Mouse (Mus musculus) CD4-positive, CD25-positive, alpha-beta regulatory T cell, adult 2 months (primary cell): ENCODE results near the gene Slc4a8.
A peak's percentile ranks its signal among the peaks of the same experiment; 100 is the strongest.
"Not testable (repeated sequence)": the region's sequence is repeated elsewhere in the genome, so short reads cannot be mapped to it uniquely, and the experiment has no call there.

Source experiments
- DNase-seq: peaks from one replicate; pipeline ENCODE4 v3.0.0-alpha.2; 2012; ENCODE audit warnings: low read depth, low spot score

Slc4a8 gene

GRCm38 (mm10) chr15:100772685-100773084 lies 11.1 kb downstream of the Slc4a8 start:
- peak; percentile 23 for DNase-seq

GRCm38 (mm10) chr15:100773859-100774258 lies 12.3 kb downstream of the Slc4a8 start:
- DNase-seq: not testable (repeated sequence)

- DNase-seq: no peak
Measured at GRCm38 (mm10) chr15:100775189-100776166, 13.9 kb downstream of the Slc4a8 start.

DNA sequence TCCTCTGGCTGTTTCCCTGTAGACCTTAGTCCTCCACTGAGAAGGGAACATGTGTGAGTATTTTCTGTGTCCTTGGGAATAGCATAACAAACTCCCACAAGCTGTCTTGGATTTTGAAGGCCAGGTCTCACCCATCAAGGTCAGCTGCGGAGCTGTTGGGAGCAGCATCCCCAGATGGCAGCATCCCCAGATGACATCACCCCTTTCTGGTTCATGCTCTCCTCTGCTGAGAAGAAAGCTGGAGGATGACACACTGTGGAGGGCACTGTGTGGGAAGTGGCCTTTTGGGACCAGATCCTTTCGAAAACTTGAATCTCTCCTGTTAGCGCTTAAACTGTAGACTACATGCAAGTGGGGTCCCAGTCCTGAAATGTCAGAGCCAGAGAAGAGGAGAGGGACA lies 14.9 kb downstream of the Slc4a8 start:
- DNase-seq: no peak

DNA sequence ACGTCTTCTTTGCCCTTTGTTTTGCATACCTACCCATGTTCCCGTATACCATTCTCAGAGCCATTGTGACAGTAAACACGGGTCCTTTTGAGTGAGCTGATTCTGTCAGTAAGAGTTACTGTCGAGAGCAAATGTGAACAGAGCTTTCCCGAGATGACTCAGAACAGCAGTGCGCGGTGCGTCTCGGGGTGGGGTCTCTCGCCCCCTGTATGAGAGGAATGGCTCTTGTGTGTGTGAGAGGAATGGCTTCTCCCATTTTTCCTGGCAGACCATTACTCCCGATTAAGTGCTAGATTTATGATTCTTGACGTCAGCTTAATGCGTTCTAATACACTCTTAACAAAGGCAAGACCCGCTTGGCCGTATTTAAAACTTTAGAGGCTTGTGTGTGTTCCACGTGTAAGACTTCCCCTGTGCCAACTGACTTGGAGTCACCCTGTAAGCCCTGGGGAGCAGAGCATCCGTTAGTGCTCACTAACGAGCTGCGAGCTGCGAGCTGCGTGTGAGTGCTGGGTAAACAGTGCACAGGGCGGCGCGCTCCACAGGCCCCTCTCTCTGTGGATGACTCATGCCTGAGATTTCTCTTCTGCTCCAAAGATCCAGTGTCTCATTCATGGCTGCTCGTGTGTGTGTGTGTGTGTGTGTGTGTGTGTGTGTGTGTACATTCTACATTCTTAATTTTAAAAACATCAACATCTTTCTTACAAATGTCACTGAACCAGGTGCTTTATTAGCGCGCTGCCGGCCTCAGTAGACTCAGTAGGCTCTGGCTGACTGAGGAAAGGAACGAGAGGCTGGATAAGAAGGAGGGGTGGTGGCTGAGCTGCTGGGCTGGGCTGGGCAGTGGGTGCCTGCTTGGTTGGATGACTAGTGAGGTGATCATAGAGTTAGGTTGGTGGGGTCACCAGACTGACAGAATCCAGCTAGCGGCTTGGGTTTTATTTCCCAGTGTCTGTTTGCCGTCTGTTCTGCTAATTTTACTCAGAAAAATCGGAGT lies 15.8 kb downstream of the Slc4a8 start:
- no peak for DNase-seq

GRCm38 (mm10) chr15:100779896-100780295 lies 18.3 kb downstream of the Slc4a8 start:
- no peak for DNase-seq

DNA sequence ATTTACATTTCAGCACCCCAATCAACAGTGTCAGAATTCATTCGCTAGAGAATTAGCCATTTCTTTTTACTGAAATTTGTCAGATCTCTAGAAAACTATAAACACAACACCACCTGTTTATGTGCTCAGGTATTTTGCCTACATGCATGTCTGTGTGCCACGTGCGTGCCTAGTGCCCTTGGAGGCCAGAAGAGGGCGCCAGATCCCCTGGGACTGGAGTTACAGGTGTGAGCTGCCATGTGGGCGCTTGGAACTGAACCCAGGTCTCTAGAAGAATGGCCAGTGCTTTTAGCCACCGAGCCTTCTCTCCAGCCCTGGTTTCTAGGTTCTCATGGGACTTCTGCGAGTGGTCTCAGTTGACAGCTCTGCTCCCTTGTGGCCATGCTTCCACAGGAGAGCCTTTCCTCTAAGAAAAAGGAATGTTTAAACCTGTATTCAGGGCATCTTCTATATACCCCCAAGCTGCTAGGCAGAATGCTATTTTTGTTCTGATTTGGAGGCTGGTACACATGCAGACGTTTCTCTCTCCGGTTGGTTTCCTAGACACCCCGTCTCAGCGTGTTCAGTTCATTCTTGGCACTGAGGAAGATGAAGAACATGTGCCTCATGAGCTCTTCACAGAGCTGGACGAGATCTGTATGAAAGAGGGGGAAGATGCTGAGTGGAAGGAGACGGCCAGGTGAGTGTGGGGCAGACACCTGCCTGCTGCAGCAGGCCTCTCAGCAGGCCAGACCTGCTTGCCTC lies 21.9 kb downstream of the Slc4a8 start:
- DNase-seq: peak; percentile 13

DNA sequence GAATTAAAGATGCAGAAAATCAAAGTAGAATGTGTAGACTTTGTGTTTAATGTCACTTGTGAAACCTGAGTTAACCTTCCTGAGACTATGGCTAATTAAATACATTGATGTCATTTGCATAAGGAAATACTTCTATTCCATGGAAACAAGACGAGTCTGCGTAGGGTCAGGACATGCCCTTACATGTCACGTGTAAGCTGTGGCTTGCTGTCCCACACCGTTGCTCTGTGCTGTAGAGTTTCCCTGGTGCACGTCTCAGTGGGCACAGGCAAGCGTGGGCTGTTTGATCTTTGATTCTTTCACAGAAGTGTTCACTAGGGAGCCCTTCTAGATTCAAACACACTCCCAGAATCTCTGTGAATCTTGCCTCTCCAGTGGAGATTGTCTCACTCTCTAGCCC lies 28.7 kb downstream of the Slc4a8 start:
- no peak for DNase-seq

DNA sequence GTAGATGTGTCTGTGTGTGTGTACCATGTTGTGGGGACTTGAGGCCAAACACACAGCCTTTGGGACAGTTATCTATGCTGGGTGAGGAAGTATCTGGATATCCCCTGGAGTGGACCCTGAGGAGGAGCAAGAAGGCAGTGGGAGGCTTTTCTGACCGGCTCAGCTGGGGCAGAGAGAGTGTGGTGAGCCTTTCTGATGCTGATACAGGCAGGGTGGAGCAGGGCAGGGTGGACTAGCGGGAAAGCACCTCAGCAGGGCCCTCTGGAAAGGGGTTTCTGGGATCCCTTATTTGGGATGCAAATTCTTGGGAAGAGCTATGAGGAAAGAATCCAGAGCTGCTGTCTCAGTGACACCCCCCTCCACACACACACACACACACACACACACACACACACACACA lies 30.8 kb downstream of the Slc4a8 start:
- DNase-seq: no peak

- DNase-seq: no peak
Measured at GRCm38 (mm10) chr15:100800914-100801313, 39.4 kb downstream of the Slc4a8 start.

- DNase-seq: no peak
Measured at GRCm38 (mm10) chr15:100808062-100808461, 46.5 kb downstream of the Slc4a8 start.

GRCm38 (mm10) chr15:100808484-100808883 lies 46.9 kb downstream of the Slc4a8 start:
- DNase-seq: no peak

DNA sequence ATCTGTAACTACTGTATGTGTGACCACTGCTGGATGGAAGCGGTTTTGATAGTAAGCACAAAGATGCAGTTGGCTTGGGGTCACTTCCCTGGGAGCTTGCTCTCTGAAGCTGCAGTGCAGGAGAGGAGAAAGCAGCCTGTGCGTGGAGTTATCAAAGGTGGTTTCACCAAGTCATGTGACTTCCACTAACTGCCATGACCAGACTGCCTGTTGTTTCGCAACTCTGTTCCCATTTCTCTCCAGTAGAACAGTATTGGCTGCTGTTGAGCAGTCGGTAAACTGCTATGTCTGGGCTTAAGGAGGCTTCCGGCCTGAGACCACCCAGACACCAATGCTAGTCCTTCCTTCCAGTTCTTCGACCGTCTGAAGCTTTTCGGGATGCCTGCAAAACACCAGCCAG lies 48.7 kb downstream of the Slc4a8 start:
- no peak for DNase-seq

DNA sequence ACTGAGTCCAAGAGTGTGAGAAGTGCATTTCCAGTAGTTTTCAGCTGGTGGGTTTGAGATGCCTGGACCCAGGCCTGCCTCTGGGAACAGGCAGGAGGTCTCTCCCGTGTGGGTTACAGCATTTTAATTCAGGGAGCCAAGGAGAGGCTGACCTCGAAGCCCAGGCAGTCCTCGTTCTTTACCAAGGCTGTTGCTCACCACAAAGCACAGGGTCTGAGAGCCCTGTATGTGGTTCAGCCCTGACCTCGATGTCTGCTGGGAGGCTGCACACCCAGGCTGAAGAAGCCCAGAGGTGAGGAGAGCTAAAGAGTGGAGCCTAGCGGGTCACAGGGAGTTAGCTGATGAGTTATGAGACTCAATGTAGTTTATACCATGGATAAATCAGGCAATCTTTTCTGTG lies 52.0 kb downstream of the Slc4a8 start:
- DNase-seq: no peak

GRCm38 (mm10) chr15:100814066-100814465 lies 52.5 kb downstream of the Slc4a8 start:
- no peak for DNase-seq

- no peak for DNase-seq
Measured at GRCm38 (mm10) chr15:100815310-100815709, 53.8 kb downstream of the Slc4a8 start.

- no peak for DNase-seq
Measured at GRCm38 (mm10) chr15:100818860-100819259, 57.3 kb downstream of the Slc4a8 start.

- DNase-seq: peak; percentile 46
Measured at GRCm38 (mm10) chr15:100821824-100822223, 60.3 kb downstream of the Slc4a8 start.

GRCm38 (mm10) chr15:100822370-100822769 lies 60.8 kb downstream of the Slc4a8 start:
- DNase-seq: not testable (repeated sequence)

DNA sequence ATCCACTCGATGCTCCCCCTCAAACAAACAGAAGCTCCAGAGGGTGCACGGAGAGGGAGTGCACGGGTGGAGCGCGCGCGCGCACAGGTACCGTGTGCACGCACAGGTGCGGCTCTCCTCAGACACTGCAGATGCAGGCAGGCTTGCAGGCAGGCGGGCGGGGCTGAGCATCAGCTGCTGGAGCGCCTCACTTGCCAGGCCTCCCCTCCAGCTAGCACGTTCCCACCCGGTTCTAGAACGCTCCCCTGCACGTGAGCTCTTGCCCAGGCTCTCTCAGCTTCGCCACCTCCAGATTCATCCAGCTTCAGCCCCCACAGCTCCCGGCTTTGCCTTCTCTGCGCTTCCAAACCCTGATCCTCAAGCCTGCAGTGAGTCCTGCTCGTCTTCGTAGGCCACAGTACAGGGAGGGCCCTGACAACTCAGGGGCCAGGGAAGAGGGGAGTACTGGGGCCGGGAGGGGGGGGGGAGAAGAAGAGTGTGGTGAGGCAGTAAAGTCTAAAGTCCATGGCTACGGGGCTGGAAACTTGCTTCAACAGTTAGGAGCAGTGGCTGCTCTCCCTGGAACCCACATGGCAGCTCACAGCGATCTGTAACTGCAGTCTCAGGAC lies 63.8 kb downstream of the Slc4a8 start:
- no peak for DNase-seq

GRCm38 (mm10) chr15:100826076-100826475 lies 64.5 kb downstream of the Slc4a8 start:
- no peak for DNase-seq
